ENCODE assay signal across 51 mouse cellular contexts in the genomic region with DNA sequence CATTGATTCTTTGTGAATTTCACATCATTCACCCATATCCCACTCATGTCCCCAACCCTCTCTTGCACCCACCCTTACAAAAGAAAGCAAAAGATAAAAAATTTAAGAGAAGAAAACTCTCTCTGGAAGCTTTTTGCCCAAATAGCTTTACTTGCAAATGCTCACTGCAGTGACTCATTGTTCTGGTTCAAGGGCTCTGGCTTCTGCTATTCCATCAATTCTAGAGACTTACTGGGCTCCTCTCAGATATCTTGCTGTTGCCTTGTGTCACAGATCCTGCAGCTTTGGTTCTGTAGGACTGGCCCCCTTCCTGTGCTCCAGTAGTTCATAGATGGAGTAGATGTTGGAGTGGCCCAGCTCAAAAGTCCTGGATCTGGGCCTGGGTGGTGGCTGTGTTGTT. TPM values are rescaled to one million over a fixed set of nuclear protein-coding genes. Genes with fewer than 3 reads are reported as not detected.
"Had no signal": no experiment of that assay in that cellular context is flagged by ENCODE, and none has a peak within 500 bp of the region (broad histone marks: within the 10 kb centered on the region; RNA-seq: fewer than 3 reads in every experiment).

No protein-coding gene starts in this region.

- DNase-seq: heart, postnatal 10 days; heart, postnatal 14 days; heart, postnatal 36 days; heart, postnatal 4 days; kidney, adult 11 months; kidney, adult 18-20 months; kidney, adult 2 months; kidney, adult 8-10 months; kidney, adult 9 months; kidney, postnatal 10 days; kidney, postnatal 14 days; kidney, postnatal 25 days; kidney, postnatal 36 days; kidney, postnatal 4 days; layer of hippocampus, adult 9-11 months; layer of hippocampus, postnatal 36 days had no signal

- ATAC-seq: hindbrain, embryonic 16.5 days; hindbrain, postnatal 0 days; inflammation-experienced regulatory T-cells, adult 6 months; intestine, embryonic 15.5 days; intestine, embryonic 16.5 days; intestine, postnatal 0 days had no signal

- H3K27me3 ChIP-seq: heart, embryonic 12.5 days; heart, embryonic 13.5 days; heart, embryonic 15.5 days; hindbrain, embryonic 12.5 days; hindbrain, embryonic 13.5 days; hindbrain, embryonic 15.5 days; intestine, embryonic 15.5 days; kidney, embryonic 15.5 days had no signal

RNA-seq across cellular contexts. Expression of a gene that starts 47.2 kb away (rescaled TPM):
- total RNA-seq: heart, postnatal 10 days; heart, postnatal 14 days; heart, postnatal 25 days; heart, postnatal 36 days; heart, postnatal 4 days; hematopoietic stem cell, adult 5-6 weeks; hindbrain, postnatal 0 days; layer of hippocampus, adult 18-20 months; layer of hippocampus, adult 2 months; layer of hippocampus, adult 8-10 months; layer of hippocampus, postnatal 10 days; layer of hippocampus, postnatal 14 days; layer of hippocampus, postnatal 25 days; layer of hippocampus, postnatal 36 days; left cerebral cortex, adult 18-20 months; left cerebral cortex, adult 2 months; left cerebral cortex, adult 8-10 months had no signal
- polyA plus RNA-seq: heart, embryonic 12.5 days; heart, embryonic 13.5 days; heart, embryonic 14.5 days; heart, embryonic 15.5 days; heart, embryonic 16.5 days; heart, postnatal 0 days; hindbrain, embryonic 10.5 days; hindbrain, embryonic 11.5 days; hindbrain, embryonic 12.5 days; hindbrain, embryonic 13.5 days; hindbrain, embryonic 14.5 days; hindbrain, embryonic 15.5 days; hindbrain, embryonic 16.5 days; hindbrain, postnatal 0 days; inflammation-experienced regulatory T-cells, adult 6 months; intestine, embryonic 14.5 days; intestine, embryonic 15.5 days; intestine, embryonic 16.5 days; intestine, postnatal 0 days; kidney, adult 2 months; kidney, embryonic 14.5 days; kidney, embryonic 15.5 days; kidney, embryonic 16.5 days; kidney, postnatal 0 days; large intestine, adult 2 months had no signal
